Mouse (Mus musculus): ENCODE data around the gene Popdc3. TPM values are rescaled to one million over a fixed set of nuclear protein-coding genes. Genes with fewer than 3 reads are reported as not detected.

Popdc3 gene
- polyA plus RNA-seq, 1 experiment: not detected

DNA sequence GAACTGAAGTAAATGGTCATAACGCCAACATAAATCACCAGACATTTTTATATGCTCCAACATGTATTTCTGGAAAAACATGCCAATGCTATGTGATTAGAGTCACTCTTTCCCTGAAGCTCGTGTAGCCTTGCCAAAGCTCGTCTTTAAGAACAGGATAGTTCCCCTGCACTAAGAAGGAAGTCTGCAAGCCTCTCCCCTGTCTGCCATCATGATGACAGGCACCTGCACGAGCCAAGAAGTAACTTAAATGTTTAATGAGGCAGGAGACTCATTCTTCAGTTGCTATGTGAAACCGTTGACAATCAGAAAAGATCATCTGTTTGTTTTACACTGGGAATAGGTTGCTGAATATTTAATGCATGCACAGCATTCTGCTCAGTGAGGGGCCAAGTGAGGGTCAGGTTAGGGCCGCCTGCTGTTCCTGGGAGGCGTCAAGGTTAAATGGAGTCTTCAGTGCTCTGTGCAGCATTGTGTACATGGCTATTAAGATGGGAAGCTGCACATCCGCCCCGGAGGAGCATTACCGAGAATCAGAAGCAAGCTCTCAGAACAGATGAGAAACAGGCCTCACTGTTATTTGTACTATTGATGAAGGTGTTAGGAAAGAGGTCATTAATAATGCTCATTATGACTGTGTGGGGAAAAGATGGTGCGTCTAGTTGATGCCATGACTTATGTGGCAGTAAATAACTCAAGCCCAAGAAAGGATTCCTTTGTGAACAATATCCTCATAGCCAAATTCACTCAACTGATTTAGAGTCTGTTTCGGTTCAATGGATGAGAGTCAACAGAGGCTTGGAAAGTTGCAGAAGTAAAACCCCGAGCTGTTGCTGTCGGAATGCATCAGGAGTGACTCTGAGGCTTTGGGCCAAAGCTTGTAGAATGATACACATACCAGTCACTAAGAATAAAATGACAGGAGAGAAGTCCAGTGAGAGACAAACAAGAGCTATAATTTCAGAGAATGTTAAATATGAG lies 15.7 kb downstream of the Popdc3 start:
- TF ChIP-seq CTCF (IDR thresholded peaks at IDR 0.05; ENCODE audit: low read depth, low read length): no peak
- TF ChIP-seq POLR2A (IDR thresholded peaks at IDR 0.05; ENCODE audit: borderline replicate concordance, low read depth, low read length): no peak
- H3K27ac ChIP-seq (ENCODE audit: insufficient read depth, low read depth, low read length): no peak overlapping the region
- no peak overlapping the region for H3K4me3 ChIP-seq (ENCODE audit: insufficient read depth, low read length)
- peaks cover 3% of the 10 kb centered on the region; the same call in 1 of the 2 replicates for H3K4me1 ChIP-seq (ENCODE audit: control insufficient read depth, insufficient read depth, low read length)

- no peak overlapping the region for H3K4me3 ChIP-seq (ENCODE audit: insufficient read depth, low read length)
- no peak overlapping the region for H3K27ac ChIP-seq (ENCODE audit: insufficient read depth, low read depth, low read length)
- TF ChIP-seq POLR2A (IDR thresholded peaks at IDR 0.05; ENCODE audit: borderline replicate concordance, low read depth, low read length): no peak
- TF ChIP-seq CTCF (IDR thresholded peaks at IDR 0.05; ENCODE audit: low read depth, low read length): no peak
- no peaks in the 10 kb centered on the region for H3K4me1 ChIP-seq (ENCODE audit: control insufficient read depth, insufficient read depth, low read length)
These were observed 16.6 kb downstream of the Popdc3 start for GRCm38 (mm10) chr10:45194531-45194930.

DNA sequence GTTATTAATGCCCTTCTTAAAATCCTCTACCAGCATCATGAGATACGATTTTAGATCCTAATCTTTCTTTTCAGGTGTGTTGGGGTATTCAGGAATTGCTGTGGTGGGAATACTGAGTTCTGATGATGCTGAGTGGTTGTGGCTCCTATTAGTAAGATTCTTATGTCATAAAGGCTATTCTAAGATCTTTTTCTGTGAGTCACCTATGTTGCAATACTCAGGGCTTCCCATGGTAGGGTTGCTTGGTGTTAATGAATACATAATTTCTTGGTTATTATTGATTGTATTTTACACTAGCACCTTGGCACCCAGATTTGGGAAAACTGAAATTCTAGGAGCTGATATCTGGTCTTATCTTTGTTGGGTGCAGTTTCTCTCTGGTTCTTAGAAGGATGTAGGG lies 26.7 kb downstream of the Popdc3 start:
- peaks cover 7% of the 10 kb centered on the region for H3K4me1 ChIP-seq (ENCODE audit: control insufficient read depth, insufficient read depth, low read length)
- no peak overlapping the region for H3K27ac ChIP-seq (ENCODE audit: insufficient read depth, low read depth, low read length)
- H3K4me3 ChIP-seq (ENCODE audit: insufficient read depth, low read length): no peak overlapping the region
- TF ChIP-seq CTCF (IDR thresholded peaks at IDR 0.05; ENCODE audit: low read depth, low read length) (no peak), POLR2A (IDR thresholded peaks at IDR 0.05; ENCODE audit: borderline replicate concordance, low read depth, low read length) (no peak)

DNA sequence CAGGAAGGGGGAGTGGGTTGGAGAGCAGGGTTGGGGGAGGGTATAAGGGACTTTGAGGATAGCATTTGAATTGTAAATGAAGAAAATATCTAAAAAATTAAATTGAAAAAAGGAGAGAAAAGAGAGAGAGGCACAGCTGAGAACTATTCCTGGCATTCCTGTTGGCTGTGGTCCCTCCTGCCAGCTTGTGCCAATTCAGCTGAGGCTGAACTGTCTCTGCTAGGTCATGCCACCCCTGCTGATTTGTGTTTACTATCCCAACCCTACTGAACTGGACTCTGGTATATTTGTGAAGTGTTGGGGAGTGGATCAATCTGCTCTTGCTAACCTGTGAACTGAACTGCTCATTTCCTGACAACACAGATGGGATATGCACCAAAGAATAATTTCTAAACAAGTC lies 32.3 kb downstream of the Popdc3 start:
- no peak overlapping the region for H3K27ac ChIP-seq (ENCODE audit: insufficient read depth, low read depth, low read length)
- H3K4me3 ChIP-seq (ENCODE audit: insufficient read depth, low read length): no peak overlapping the region
- TF ChIP-seq CTCF (IDR thresholded peaks at IDR 0.05; ENCODE audit: low read depth, low read length) (no peak), POLR2A (IDR thresholded peaks at IDR 0.05; ENCODE audit: borderline replicate concordance, low read depth, low read length) (no peak)
- peaks cover 1% of the 10 kb centered on the region for H3K4me1 ChIP-seq (ENCODE audit: control insufficient read depth, insufficient read depth, low read length)

- TF ChIP-seq CTCF (IDR thresholded peaks at IDR 0.05; ENCODE audit: low read depth, low read length): no peak
- TF ChIP-seq POLR2A (IDR thresholded peaks at IDR 0.05; ENCODE audit: borderline replicate concordance, low read depth, low read length): no peak
- Histone ChIP-seq H3K27ac (ENCODE audit: insufficient read depth, low read depth, low read length) (no peak overlapping the region), H3K4me1 (ENCODE audit: control insufficient read depth, insufficient read depth, low read length) (peaks cover 5% of the 10 kb centered on the region), H3K4me3 (ENCODE audit: insufficient read depth, low read length) (no peak overlapping the region)
These were observed 38.8 kb downstream of the Popdc3 start for GRCm38 (mm10) chr10:45216676-45217075.

GRCm38 (mm10) chr10:45229954-45230353 lies 52.1 kb downstream of the Popdc3 start:
- TF ChIP-seq CTCF (IDR thresholded peaks at IDR 0.05; ENCODE audit: low read depth, low read length): no peak
- TF ChIP-seq POLR2A (IDR thresholded peaks at IDR 0.05; ENCODE audit: borderline replicate concordance, low read depth, low read length): no peak
- Histone ChIP-seq H3K4me1 (ENCODE audit: control insufficient read depth, insufficient read depth, low read length) (no peaks in the 10 kb centered on the region), H3K27ac (ENCODE audit: insufficient read depth, low read depth, low read length) (no peak overlapping the region), H3K4me3 (ENCODE audit: insufficient read depth, low read length) (no peak overlapping the region)

DNA sequence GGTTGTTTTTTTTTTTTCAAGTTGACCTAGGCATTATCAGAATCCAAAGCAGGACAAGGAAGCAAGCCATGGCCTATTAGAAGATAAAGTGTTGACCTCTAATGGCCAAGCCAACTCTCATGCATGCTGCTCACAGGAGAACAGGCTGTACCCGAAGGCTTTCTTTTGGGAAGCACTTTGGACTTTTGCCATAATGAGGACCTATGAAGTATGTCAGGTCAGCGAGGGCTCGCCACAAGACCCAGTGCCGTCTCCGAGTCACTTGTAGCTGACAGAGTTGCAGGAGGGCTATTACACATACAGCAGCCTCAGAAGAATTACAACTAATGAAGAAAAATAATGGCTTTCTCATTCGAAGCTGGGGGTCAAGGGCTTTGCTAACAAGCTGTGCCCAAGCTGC lies 55.5 kb downstream of the Popdc3 start:
- Histone ChIP-seq H3K4me3 (ENCODE audit: insufficient read depth, low read length) (no peak overlapping the region), H3K27ac (ENCODE audit: insufficient read depth, low read depth, low read length) (no peak overlapping the region), H3K4me1 (ENCODE audit: control insufficient read depth, insufficient read depth, low read length) (no peaks in the 10 kb centered on the region)
- TF ChIP-seq POLR2A (IDR thresholded peaks at IDR 0.05; ENCODE audit: borderline replicate concordance, low read depth, low read length): no peak
- no peak for TF ChIP-seq CTCF (IDR thresholded peaks at IDR 0.05; ENCODE audit: low read depth, low read length)

GRCm38 (mm10) chr10:45236304-45236703 lies 58.4 kb downstream of the Popdc3 start:
- no peak overlapping the region for H3K4me3 ChIP-seq (ENCODE audit: insufficient read depth, low read length)
- H3K27ac ChIP-seq (ENCODE audit: insufficient read depth, low read depth, low read length): no peak overlapping the region
- no peaks in the 10 kb centered on the region for H3K4me1 ChIP-seq (ENCODE audit: control insufficient read depth, insufficient read depth, low read length)
- TF ChIP-seq CTCF (IDR thresholded peaks at IDR 0.05; ENCODE audit: low read depth, low read length): no peak
- TF ChIP-seq POLR2A (IDR thresholded peaks at IDR 0.05; ENCODE audit: borderline replicate concordance, low read depth, low read length): no peak

GRCm38 (mm10) chr10:45237492-45237891 lies 59.6 kb downstream of the Popdc3 start:
- no peak for TF ChIP-seq CTCF (IDR thresholded peaks at IDR 0.05; ENCODE audit: low read depth, low read length)
- TF ChIP-seq POLR2A (IDR thresholded peaks at IDR 0.05; ENCODE audit: borderline replicate concordance, low read depth, low read length): no peak
- H3K4me1 ChIP-seq (ENCODE audit: control insufficient read depth, insufficient read depth, low read length): no peaks in the 10 kb centered on the region

GRCm38 (mm10) chr10:45260477-45260876 lies 82.6 kb downstream of the Popdc3 start:
- no peaks in the 10 kb centered on the region for H3K4me1 ChIP-seq (ENCODE audit: control insufficient read depth, insufficient read depth, low read length)
- H3K4me3 ChIP-seq (ENCODE audit: insufficient read depth, low read length): no peak overlapping the region
- no peak for TF ChIP-seq POLR2A (IDR thresholded peaks at IDR 0.05; ENCODE audit: borderline replicate concordance, low read depth, low read length)
- TF ChIP-seq CTCF (IDR thresholded peaks at IDR 0.05; ENCODE audit: low read depth, low read length): no peak
- H3K27ac ChIP-seq (ENCODE audit: insufficient read depth, low read depth, low read length): no peak overlapping the region

More at GRCm38 (mm10) chr10:45237492-45237891, 59.6 kb downstream of the Popdc3 start:
- Histone ChIP-seq H3K27ac (ENCODE audit: insufficient read depth, low read depth, low read length) (no peak overlapping the region), H3K4me3 (ENCODE audit: insufficient read depth, low read length) (no peak overlapping the region)

All from bone marrow macrophage, adult 2 months (primary cell).